Mouse (Mus musculus) ovary, postnatal 36 days (tissue): Measurements from ENCODE around the gene Gm10491.
"Not testable (repeated sequence)": the region's sequence is repeated elsewhere in the genome, so short reads cannot be mapped to it uniquely, and the experiment has no call there.

Source experiments
- DNase-seq: peaks from one replicate; pipeline ENCODE4 v3.0.0; 2022; ENCODE audit warnings: low spot score, mixed read lengths

Gm10491 gene

GRCm38 (mm10) chrX:7907735-7908134 lies at the start of gene Gm10491:
Gm10491 (minus strand) TSS chrX:7907835.
- no peak for DNase-seq

- no peak for DNase-seq
These were observed 42.5 kb upstream of the Gm10491 start for GRCm38 (mm10) chrX:7950091-7950490.

GRCm38 (mm10) chrX:7947900-7948492 lies 40.4 kb upstream of the Gm10491 start:
- peak; percentile 89 for DNase-seq

GRCm38 (mm10) chrX:7947108-7947899 lies 39.7 kb upstream of the Gm10491 start, which contains the start of gene Hdac6:
Hdac6 (minus strand) TSS chrX:7947889.
- no peak for DNase-seq

- no peak for DNase-seq
These were observed 38.0 kb upstream of the Gm10491 start for GRCm38 (mm10) chrX:7945618-7946017.

- no peak for DNase-seq
These were observed 30.0 kb upstream of the Gm10491 start for GRCm38 (mm10) chrX:7937667-7938066.

GRCm38 (mm10) chrX:7936874-7937273 lies 29.2 kb upstream of the Gm10491 start:
- DNase-seq = no peak

GRCm38 (mm10) chrX:7928270-7928790 lies 20.7 kb upstream of the Gm10491 start, which contains the start of gene Eras:
Eras (minus strand) TSS chrX:7928607.
- DNase-seq = no peak

GRCm38 (mm10) chrX:7927116-7927515 lies 19.5 kb upstream of the Gm10491 start:
- DNase-seq = no peak

- DNase-seq = no peak
These were observed 18.6 kb upstream of the Gm10491 start for GRCm38 (mm10) chrX:7926266-7926665.

- no peak for DNase-seq
These were observed 14.4 kb upstream of the Gm10491 start for GRCm38 (mm10) chrX:7922032-7922431.

GRCm38 (mm10) chrX:7919601-7920383 lies 12.2 kb upstream of the Gm10491 start, which contains the start of gene Pcsk1n:
Pcsk1n (plus strand) TSS chrX:7919822.
- DNase-seq = no peak

GRCm38 (mm10) chrX:7917960-7918359 lies 10.3 kb upstream of the Gm10491 start:
- DNase-seq = not testable (repeated sequence)

GRCm38 (mm10) chrX:7915669-7916068 lies 8.0 kb upstream of the Gm10491 start:
- peak; percentile 44 for DNase-seq

GRCm38 (mm10) chrX:7910473-7910872 lies 2.8 kb upstream of the Gm10491 start:
- DNase-seq = no peak

- not testable (repeated sequence) for DNase-seq
These were observed 1.6 kb upstream of the Gm10491 start, which contains the start of gene Gm10490 for GRCm38 (mm10) chrX:7909242-7909641. Gm10490 (plus strand) TSS chrX:7909542.

GRCm38 (mm10) chrX:7904441-7904840 lies 3.2 kb downstream of the Gm10491 start:
- no peak for DNase-seq

- peak; percentile 80 for DNase-seq
These were observed 8.5 kb downstream of the Gm10491 start, which contains the start of the genes Pqbp1 and Timm17b for GRCm38 (mm10) chrX:7898880-7899874. Pqbp1 (minus strand) TSS chrX:7899269. Timm17b (plus strand) TSS chrX:7899357.

- DNase-seq = no peak
These were observed 9.4 kb downstream of the Gm10491 start for GRCm38 (mm10) chrX:7898211-7898610.

- peak; percentile 76 for DNase-seq
These were observed 23.6 kb downstream of the Gm10491 start, which contains the start of gene Slc35a2 for GRCm38 (mm10) chrX:7883841-7884567. Slc35a2 (plus strand) TSS chrX:7884028.
